Mouse (Mus musculus) mesoderm, embryonic 11.5 days (tissue): ENCODE data around the gene Morc2a.

Experiments used
- DNase-seq: peaks from one replicate; pipeline ENCODE4 v3.0.0-alpha.2; 2012; ENCODE audit warnings: low read depth, low spot score

The Morc2a gene

GRCm38 (mm10) chr11:3733933-3734636, 85.1 kb downstream of the Morc2a start:
- DNase-seq: no peak

GRCm38 (mm10) chr11:3735715-3736114, 86.7 kb downstream of the Morc2a start:
- DNase-seq: no peak

- no peak for DNase-seq
Observed at GRCm38 (mm10) chr11:3738778-3739177, 89.8 kb downstream of the Morc2a start.
